Mouse (Mus musculus) gastrocnemius, adult 18-20 months (tissue): ENCODE results near the gene Rassf1. TPM values are rescaled to one million over a fixed set of nuclear protein-coding genes. Genes with fewer than 3 reads are reported as not detected.
"Not testable (repeated sequence)": the region's sequence is repeated elsewhere in the genome, so short reads cannot be mapped to it uniquely, and the experiment has no call there.

Experiments used
- DNase-seq: peaks from one replicate; pipeline ENCODE4 v3.0.0; 2021; ENCODE audit warnings: low spot score
- total RNA-seq, 2 experiments: library from RNA; stranded (reverse); gene quantifications; 2 replicates each; pipeline ENCODE4 v1.2.3; 2021

Rassf1 gene
- total RNA-seq, 2 experiments from 2014 or later, result 11.9 to 13.6 TPM

DNA sequence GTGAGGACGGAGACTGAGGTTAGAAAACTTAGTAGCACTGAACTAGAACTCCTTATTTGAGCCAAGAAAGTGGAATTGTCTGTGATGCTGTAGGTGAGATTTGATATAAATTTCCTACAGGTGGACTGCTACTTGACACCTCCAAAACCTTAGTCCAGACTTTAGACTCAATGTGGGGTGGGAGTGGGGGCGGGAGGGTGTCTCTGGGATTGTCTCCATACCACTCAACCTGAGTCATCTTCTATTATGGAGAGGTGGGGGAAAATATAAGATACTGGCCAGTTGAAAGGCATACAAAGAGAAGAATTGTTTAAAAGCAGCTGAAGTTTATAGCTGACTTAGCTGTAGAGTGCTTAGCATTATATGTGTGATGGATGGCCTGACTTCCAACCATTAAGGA lies 4.3 kb downstream of the Rassf1 start:
- DNase-seq, result no peak

- no peak for DNase-seq
These were observed 5.0 kb downstream of the Rassf1 start for GRCm38 (mm10) chr9:107556346-107556745.

DNA sequence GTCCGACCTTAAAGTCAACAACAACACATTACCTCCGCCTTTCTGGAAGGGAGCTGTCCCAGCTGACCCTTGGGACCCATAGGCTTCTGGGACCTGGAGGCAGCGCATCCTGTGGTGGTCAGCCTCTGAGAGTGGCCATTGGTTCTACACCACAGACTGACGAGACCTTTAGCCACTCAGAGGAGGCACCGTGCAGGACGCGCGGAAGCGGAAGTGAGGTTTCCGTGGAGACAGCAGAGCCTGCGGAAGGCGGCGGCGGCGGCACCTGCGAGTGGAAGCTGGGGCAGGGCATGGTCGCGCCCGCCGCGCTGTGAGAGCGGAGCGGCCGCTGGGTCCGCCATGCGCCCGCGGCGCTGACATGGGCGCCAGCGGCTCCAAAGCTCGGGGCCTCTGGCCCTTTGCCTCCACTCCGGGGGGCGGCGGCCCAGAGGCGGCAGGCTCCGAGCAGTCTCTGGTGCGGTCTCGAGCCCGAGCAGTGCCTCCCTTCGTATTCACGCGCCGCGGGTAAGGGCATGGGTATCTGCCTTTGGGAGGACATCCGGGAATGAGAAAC lies 11.8 kb downstream of the Rassf1 start, which contains the start of gene Tusc2:
Gene Tusc2, plus strand, starts transcription at position 227 of the 553 bp plus-strand sequence.
- peak; percentile 96 for DNase-seq

- DNase-seq, result not testable (repeated sequence)
These were observed 14.2 kb downstream of the Rassf1 start for GRCm38 (mm10) chr9:107565556-107565955.

- peak; percentile 86 for DNase-seq
These were observed 14.8 kb downstream of the Rassf1 start for GRCm38 (mm10) chr9:107566041-107566709.

- DNase-seq, result peak; percentile 37
These were observed 15.5 kb downstream of the Rassf1 start for GRCm38 (mm10) chr9:107566855-107567254.

- no peak for DNase-seq
These were observed 16.5 kb downstream of the Rassf1 start, which contains the start of gene Hyal2 for GRCm38 (mm10) chr9:107567702-107568319. TSS of gene Hyal2 (plus strand) at chr9:107567945.

GRCm38 (mm10) chr9:107568331-107569261 lies 17.2 kb downstream of the Rassf1 start:
- peak; percentile 87 for DNase-seq

GRCm38 (mm10) chr9:107569270-107569669 lies 17.9 kb downstream of the Rassf1 start:
- DNase-seq, result no peak

- no peak for DNase-seq
These were observed 18.7 kb downstream of the Rassf1 start for GRCm38 (mm10) chr9:107570016-107570415.

DNA sequence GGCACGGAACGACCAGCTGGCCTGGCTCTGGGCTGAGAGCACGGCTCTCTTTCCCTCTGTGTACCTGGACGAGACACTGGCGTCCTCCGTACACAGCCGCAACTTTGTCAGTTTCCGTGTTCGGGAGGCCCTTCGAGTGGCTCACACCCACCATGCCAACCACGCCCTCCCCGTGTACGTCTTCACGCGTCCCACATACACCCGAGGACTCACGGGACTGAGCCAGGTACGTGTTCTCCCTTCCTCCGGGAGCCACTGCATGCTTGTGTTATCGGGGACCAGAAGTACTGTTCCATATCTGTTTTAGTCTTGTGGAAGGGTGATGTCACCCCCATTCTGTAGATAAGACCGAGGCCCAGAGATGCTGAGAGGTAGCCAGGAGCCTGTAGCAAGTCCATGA lies 19.5 kb downstream of the Rassf1 start:
- no peak for DNase-seq

DNA sequence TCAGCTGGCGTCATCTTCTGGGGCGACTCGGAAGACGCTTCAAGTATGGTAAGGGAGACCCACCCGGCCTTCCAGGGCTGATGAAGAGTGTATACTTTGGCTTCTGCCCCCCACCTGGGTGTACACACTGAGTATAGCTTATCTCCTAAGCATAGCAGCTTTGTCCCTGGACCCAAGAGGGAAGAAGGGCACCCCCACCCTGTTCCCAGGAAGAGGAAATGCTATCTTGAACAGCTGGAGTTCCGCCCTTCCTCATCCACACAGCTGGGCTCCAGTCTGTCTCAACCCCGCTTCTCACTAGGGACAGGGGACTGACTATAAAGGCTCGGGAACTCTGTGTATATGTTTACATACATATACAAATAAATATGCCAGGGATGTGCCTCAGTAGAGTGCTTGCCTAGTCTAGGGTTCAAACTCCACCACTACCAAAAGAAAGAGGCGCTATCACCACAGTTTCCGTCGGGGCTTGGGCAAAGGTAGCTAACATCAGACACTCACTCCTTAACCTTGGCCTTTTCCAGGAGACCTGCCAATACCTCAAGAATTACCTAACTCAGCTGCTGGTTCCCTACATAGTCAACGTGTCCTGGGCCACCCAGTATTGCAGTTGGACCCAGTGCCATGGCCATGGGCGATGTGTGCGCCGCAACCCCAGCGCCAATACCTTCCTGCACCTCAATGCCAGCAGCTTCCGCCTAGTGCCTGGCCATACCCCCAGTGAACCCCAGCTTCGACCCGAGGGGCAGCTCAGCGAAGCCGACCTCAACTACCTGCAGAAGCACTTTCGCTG lies 20.4 kb downstream of the Rassf1 start:
- DNase-seq, result no peak

DNA sequence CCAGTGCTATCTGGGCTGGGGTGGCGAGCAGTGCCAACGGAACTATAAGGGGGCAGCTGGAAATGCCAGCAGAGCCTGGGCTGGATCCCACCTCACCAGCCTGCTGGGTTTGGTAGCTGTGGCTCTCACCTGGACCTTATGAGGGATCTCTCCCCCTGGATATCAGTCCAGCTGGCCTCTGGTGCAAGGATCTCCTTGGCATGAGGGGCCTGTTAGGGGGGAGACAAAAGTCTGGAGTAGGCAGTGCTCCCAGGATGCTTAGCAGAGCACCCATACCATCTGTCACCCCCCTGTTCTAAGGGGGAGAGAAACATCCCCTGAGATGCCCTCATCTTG lies 20.9 kb downstream of the Rassf1 start:
- DNase-seq, result no peak

DNA sequence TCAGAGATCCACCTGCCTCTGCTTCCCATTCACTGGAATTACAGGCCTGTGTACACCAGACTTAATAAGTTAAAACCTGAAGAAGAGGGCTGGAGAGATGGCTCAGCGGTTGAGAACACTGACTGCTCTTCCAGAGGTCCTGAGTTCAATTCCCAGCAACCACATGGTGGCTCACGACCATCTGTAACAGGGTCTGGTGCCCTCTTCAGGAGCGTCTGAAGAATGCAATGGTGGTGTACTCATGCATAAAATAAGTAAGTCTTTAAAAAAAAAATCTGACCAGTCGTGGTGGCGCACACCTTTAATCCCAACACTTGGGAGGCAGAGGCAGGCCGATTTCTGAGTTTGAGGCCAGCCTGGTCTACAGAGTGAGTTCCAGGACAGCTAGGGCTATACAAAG lies 22.4 kb downstream of the Rassf1 start:
- not testable (repeated sequence) for DNase-seq

DNA sequence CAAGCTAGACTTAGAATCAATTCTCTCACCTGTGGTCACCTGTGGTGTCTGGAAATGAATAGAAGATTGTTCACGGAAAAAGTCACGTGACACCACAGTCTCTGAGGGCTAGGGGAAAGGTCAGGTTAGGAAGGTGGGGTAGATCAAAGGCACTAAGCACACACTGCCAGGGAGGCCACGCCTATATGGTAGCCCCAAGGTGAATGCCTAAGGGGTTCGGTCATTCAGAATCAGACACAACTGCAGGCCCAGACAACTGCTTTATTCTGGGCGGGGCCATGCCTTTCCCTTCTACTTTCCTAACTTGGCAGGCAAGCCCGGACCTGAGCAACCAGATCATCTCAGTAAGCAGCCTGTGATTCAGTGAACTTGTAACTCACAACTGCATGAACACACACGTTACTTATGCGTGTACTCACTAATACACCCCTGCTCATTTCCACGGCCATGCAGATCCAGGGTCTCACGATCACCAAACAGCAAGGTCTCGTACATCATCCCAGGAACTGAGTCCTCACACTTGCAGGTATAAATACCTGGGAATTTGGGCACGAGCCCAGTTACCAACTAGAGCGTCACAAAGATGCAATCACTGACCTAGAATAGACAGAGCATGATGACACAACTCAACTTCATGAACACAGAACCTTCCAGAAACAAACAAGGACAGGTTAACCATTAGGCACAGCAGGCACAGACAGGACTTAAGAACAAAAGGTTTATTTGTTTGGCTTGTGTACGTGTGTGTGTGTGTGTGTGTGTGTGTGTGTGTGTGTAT lies 24.4 kb downstream of the Rassf1 start:
- no peak for DNase-seq

DNA sequence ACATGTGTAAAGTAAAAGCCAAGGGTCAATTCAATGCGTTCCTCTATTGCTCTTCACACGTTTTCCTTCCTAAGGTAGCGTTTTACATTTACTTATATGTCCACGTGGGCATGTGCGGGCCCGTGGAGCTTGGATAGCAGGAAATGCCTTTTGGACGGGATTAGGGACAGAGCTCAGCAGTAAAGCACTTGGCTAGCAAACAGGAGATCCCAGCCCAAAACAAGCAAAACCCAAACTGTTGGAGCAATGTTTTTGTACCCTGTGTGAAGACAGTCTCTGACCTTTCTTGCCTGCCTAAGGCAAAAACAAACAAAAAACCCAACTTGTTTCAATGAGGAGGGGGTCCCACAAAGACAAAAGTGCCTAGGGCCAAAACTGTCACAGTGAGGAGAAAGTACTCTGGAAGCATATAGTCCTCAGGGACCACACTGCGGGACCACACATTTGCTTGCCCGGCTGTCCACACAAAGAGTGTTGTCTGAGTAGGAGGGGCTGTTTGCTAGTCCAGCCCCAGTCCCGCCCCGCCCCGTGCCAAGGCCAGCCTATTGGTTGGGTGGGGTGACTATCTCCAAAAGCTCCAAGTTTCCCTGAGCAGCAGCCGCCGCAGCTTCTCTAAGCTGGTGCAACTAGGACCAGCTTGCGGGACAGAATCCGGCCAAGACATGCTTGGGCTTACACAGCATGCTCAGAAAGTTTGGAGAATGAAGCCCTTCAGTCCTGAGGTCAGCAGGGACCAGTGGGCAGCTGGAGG lies 25.2 kb downstream of the Rassf1 start, which contains the start of gene Hyal1:
Gene Hyal1, plus strand, starts transcription at position 571 of the 751 bp plus-strand sequence.
- peak; percentile 81 for DNase-seq

DNA sequence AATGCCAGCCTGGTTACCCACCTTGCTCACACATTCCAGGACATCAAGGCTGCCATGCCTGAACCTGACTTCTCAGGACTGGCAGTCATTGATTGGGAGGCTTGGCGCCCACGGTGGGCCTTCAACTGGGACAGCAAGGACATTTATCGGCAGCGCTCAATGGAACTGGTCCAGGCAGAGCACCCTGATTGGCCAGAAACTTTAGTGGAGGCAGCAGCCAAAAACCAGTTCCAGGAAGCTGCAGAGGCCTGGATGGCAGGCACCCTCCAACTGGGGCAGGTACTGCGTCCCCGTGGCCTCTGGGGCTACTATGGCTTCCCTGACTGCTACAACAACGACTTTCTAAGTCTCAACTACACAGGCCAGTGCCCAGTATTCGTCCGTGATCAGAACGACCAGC lies 26.5 kb downstream of the Rassf1 start:
- no peak for DNase-seq

- DNase-seq, result no peak
These were observed 27.2 kb downstream of the Rassf1 start, which contains the start of gene Naa80 for GRCm38 (mm10) chr9:107578587-107578986. TSS of gene Naa80 (plus strand) at chr9:107578887.
